Mouse (Mus musculus) mouse trophoblast stem cell (cell line): ENCODE measurements around the gene Tut4.

Experiments used
- in situ Hi-C, 2 experiments: fragments of 300-500 bp; cut with MseI, MboI; formaldehyde crosslinking; loops; 2 replicates in 1 of 2; 3 replicates in 1 of 2; pipeline ENCODE4 v1.15.1; 2025

Tut4 gene

DNA sequence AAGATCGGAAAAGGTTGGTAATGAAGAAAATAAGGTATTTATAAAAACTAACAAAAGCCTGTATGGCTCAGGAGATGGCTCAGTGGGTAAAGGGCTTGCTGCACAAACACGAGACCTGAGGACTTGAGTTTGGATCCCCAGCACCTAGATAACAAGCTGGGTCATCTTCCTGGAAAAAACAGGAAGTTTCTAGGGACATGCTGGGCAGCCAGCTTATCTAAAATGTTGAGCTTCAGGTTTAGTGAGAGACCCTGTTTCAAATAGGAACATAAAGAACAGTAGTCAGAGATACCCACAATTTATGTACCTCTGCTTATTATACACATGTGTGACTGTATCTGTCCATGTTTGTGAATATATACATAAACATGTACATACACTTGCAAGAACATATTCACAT is 43.8 kb downstream of the Tut4 start:
- in situ Hi-C loops, result no loop called here

DNA sequence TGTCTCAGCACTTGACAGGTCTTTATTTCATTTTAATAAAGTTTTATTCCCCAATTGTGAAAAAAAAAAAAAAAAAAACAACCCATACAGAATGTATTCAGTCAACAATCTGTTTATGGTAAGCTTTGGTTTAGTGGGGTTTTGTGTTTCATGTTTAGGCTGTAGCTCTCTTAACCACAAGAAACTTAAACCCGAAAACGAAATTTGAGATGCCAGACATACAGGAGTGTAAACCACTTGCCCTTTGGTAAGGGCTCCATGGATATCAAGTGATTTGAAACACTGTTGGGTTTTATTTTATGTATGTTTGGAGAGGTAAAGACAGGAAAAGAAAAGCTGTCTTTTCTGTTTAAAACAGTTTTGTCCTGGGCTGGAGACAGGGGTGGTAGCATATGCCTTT is 80.5 kb downstream of the Tut4 start:
- in situ Hi-C loops, result no loop called here

DNA sequence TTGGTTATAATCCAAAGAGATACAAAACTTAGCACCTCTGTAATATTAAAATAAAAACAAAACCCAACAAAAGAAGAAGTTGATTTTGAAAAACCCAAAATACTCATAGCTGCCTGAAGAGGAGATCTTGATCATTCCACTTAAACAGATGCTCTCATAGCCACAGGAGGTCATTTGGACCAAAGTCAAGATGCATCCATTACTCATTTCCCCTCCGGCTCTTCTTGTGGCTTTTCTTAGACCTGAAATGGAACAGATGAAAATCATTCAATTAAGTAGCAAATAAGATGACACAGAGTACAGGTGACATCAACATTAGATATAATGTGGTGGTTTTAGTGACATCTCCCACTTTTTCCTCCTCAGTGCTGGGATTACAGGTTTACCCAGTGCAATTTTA is 105.8 kb downstream of the Tut4 start:
- in situ Hi-C loops, result no loop called here

DNA sequence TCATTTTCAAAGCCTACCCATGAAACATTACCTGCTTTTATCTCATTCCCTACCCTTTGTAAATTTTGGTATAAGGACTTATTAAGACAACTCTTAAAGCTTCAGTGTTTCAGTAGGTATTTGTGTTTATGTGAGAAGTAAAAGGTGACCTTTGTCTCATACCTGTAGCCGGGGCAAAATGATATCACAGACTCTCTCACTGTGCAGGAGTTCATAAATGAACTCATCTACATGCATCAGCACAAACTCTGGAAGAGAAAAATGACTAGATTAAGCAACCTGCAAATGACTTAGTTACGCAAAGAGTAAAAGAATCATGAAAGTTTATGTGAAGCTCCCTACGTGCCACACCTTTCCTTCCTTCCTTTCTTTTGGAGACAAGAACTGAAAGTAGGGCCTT is 113.4 kb downstream of the Tut4 start:
- in situ Hi-C loops, result no loop called here

DNA sequence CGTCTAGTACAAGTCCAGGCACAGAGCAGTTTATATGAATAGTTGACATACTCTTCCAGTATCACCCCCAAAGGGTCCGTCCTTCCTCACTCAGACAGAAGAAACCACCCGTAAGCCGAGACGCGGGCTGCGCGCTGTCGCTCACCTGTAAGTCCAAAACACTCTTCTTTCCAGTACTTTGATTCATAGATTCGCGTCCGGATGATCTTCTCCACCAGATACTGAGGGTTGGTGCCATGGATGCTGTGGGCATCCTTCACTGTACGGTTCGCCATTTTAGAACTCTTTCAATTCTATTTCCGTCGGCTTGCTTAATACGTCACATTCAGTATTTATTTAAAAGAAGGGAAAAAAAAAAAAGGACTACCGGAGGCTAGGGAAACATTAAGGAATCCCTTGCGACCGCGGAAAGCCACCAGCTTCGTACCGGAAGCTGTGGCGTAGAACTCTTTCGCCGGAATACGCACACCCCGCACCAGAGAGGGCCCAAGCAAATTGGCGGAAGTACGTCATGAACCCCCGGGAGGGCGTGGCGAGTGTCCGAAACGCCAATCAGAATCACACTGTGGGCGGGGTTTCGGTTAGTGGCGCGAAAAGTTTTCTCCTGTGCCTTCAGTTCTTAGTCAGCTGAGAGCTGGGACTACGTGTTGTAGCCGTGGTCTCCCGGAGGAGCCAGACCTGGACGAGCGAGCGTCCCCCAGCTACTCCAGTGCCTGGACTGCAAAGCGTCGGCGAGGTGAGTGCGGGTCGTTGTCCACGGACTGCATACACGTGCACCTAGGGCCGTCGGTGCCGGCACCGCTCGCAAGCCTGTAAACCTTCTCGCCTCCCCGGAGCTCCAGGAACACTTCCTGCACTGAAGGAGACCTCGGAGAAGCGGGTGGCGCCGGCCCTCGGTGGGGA is 119.9 kb downstream of the Tut4 start, which contains the start of the genes Prpf38a and Orc1:
TSS of gene Prpf38a (minus strand) at position 497 of the 903 bp plus-strand sequence.
TSS of gene Orc1 (plus strand) at position 584 of the 903 bp plus-strand sequence.
- in situ Hi-C loops, result no loop called here

GRCm38 (mm10) chr4:108579743-108580411 is 120.7 kb downstream of the Tut4 start:
- in situ Hi-C loops, result no loop called here

DNA sequence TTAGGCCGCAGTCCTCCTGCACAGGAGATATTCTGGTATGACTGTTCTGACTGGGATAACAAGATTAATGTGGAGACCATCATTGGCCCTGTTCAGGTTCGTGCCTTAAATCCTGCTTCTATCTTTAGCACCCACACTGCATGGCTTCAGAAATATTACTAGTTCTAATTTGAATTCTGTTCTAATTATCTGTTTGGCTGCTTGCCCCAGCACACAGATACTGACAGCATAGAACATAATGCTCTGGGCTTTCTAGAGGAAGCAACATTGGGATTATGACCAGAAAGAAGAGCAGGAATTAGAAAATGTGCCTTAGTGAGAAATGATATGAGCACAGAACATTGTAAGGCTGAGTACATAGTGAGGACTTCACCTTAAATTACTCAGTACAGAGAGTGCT is 134.2 kb downstream of the Tut4 start:
- in situ Hi-C loops, result no loop called here

DNA sequence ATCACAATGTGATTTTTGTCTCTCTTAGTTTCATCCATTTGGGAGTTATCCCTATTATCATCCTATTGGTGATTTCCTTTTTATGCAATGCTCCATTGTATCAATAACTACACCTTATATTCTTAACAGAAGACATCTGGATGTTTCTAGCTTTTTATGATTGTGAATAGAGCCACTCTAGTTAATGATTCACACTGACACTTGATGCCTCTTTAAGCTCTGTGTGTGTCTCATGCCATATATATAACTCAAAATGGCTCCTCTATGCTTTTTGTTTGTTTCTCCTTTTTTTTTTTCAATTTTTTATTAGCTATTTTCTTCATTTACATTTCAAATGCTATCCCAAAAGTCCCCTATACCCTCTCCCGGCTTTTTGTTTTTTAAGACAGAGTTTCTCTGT is 136.6 kb downstream of the Tut4 start:
- in situ Hi-C loops, result no loop called here

GRCm38 (mm10) chr4:108598306-108598705 is 139.1 kb downstream of the Tut4 start:
- in situ Hi-C loops, result no loop called here

GRCm38 (mm10) chr4:108601870-108602269 is 142.6 kb downstream of the Tut4 start:
- in situ Hi-C loops, result no loop called here

- in situ Hi-C loops, result no loop called here
Observed at GRCm38 (mm10) chr4:108608651-108609050, 149.4 kb downstream of the Tut4 start.
